Mouse (Mus musculus) Muller cell, postnatal 12 days (primary cell): ENCODE data around the gene Fam171b.

Experiments used
- DNase-seq: peaks from one replicate; pipeline ENCODE4 v3.0.0-alpha.2; 2015; ENCODE audit errors: inconsistent ontology term

The Fam171b gene

GRCm38 (mm10) chr2:83812483-83813272, at the start of gene Fam171b:
Fam171b (plus strand) TSS chr2:83812636.
- DNase-seq: peak; percentile 90

- DNase-seq: no peak
These were observed 46.4 kb upstream of the Fam171b start for GRCm38 (mm10) chr2:83766058-83766457.

GRCm38 (mm10) chr2:83766878-83767277, 45.6 kb upstream of the Fam171b start:
- DNase-seq: no peak

- DNase-seq: no peak
These were observed 44.0 kb upstream of the Fam171b start for GRCm38 (mm10) chr2:83768311-83769047.

GRCm38 (mm10) chr2:83771155-83771812, 41.2 kb upstream of the Fam171b start:
- peak; percentile 48 for DNase-seq

- peak; percentile 69 for DNase-seq
These were observed 20.9 kb upstream of the Fam171b start for GRCm38 (mm10) chr2:83791330-83792073.

GRCm38 (mm10) chr2:83792102-83792501, 20.3 kb upstream of the Fam171b start:
- no peak for DNase-seq

GRCm38 (mm10) chr2:83795766-83796165, 16.7 kb upstream of the Fam171b start:
- DNase-seq: no peak

GRCm38 (mm10) chr2:83797902-83798497, 14.4 kb upstream of the Fam171b start:
- peak; percentile 61 for DNase-seq

- peak; percentile 46 for DNase-seq
These were observed 947 bp downstream of the Fam171b start for GRCm38 (mm10) chr2:83813273-83813892.

GRCm38 (mm10) chr2:83814009-83814408, 1.6 kb downstream of the Fam171b start:
- DNase-seq: peak; percentile 53

GRCm38 (mm10) chr2:83816147-83816546, 3.7 kb downstream of the Fam171b start:
- DNase-seq: no peak

- no peak for DNase-seq
These were observed 12.7 kb downstream of the Fam171b start for GRCm38 (mm10) chr2:83825161-83825560.

GRCm38 (mm10) chr2:83828895-83829539, 16.6 kb downstream of the Fam171b start:
- peak; percentile 81 for DNase-seq

- no peak for DNase-seq
These were observed 20.5 kb downstream of the Fam171b start for GRCm38 (mm10) chr2:83832903-83833302.

GRCm38 (mm10) chr2:83835313-83836070, 23.1 kb downstream of the Fam171b start:
- no peak for DNase-seq

- DNase-seq: no peak
These were observed 36.1 kb downstream of the Fam171b start for GRCm38 (mm10) chr2:83848495-83848894.

- no peak for DNase-seq
These were observed 41.0 kb downstream of the Fam171b start for GRCm38 (mm10) chr2:83853423-83853822.

GRCm38 (mm10) chr2:83856236-83856635, 43.8 kb downstream of the Fam171b start:
- no peak for DNase-seq
